Mouse (Mus musculus) hindbrain, postnatal 0 days (tissue): ENCODE results near the gene Plxna2. TPM values are rescaled to one million over a fixed set of nuclear protein-coding genes. Genes with fewer than 3 reads are reported as not detected.

Experiments used
- ATAC-seq: fragments of 200-750 bp; cut with Nextera tagmentation; 2 replicates; pipeline ENCODE4 v1.8.0; 2017; ENCODE audit warnings: mild to moderate bottlenecking, moderate TSS enrichment, moderate library complexity
- DNase-seq: peaks from one replicate; pipeline ENCODE4 v3.0.0-alpha.2; 2015; ENCODE audit warnings: low spot score
- H3K27ac ChIP-seq: fragments of 300-500 bp; sonication (generic); 2 replicates; pipeline ENCODE4 v1.5.1; 2014; ENCODE audit warnings: mild to moderate bottlenecking
- H3K27me3 ChIP-seq: fragments of 300-500 bp; sonication (generic); 2 replicates; pipeline ENCODE4 v1.6.1; 2014; ENCODE audit warnings: low read length, mixed read lengths; ENCODE audit not compliant: insufficient read depth
- H3K36me3 ChIP-seq: fragments of 300-500 bp; sonication (generic); 2 replicates; pipeline ENCODE4 v1.6.1; 2014; ENCODE audit warnings: low read length, mixed read lengths; ENCODE audit not compliant: insufficient read depth
- H3K4me1 ChIP-seq: fragments of 300-500 bp; sonication (generic); 2 replicates; pipeline ENCODE4 v1.6.1; 2014; ENCODE audit warnings: antibody characterized with exemption, low read length, mixed read lengths; ENCODE audit not compliant: insufficient read depth
- H3K4me2 ChIP-seq: fragments of 300-500 bp; sonication (generic); 2 replicates; pipeline ENCODE4 v1.6.1; 2014; ENCODE audit warnings: low read depth, mild to moderate bottlenecking, low read length, moderate library complexity, mixed read lengths
- H3K4me3 ChIP-seq: fragments of 300-500 bp; sonication (generic); 2 replicates; pipeline ENCODE4 v1.5.1; 2014; ENCODE audit warnings: low read length
- H3K9ac ChIP-seq: fragments of 300-500 bp; sonication (generic); replicated peaks from 2 replicates; pipeline ENCODE4 v1.6.1; 2014; ENCODE audit warnings: mild to moderate bottlenecking, low read length, moderate library complexity, mixed read lengths
- H3K9me3 ChIP-seq: fragments of 300-500 bp; sonication (generic); 2 replicates; pipeline ENCODE4 v1.6.1; 2016; ENCODE audit warnings: low read length, mixed read lengths
- CTCF ChIP-seq: IDR thresholded peaks from 2 replicates; pipeline ENCODE4 v1.5.1; 2016; ENCODE audit warnings: antibody characterized with exemption, control low read depth, low read depth
- WGBS: fragments of 180-500 bp; shearing (Covaris S2); extraction: QIAGEN DNeasy Blood & Tissue Kit; methylation state at CpG from one replicate; pipeline ENCODE4 v1.1.7; 2014; 5-methylcytosine and 5-hydroxymethylcytosine counted together
- polyA plus RNA-seq: library from polyadenylated mRNA; unstranded; fragments of >200 nt; fragmentation: Nextera tagmentation; extraction: Ambion mirVana; gene quantifications from 2 replicates; pipeline ENCODE4 v1.2.1, GENCODE M21; 2015
- total RNA-seq: library from RNA; depleted of rRNA; stranded (reverse); fragments of >200 nt; gene quantifications from 2 replicates; pipeline ENCODE4 v1.2.3, GENCODE M21; 2014

Plxna2 gene
- total and polyA plus RNA-seq, 2 experiments from 2014 or later, result 11.7 to 48.2 TPM

DNA sequence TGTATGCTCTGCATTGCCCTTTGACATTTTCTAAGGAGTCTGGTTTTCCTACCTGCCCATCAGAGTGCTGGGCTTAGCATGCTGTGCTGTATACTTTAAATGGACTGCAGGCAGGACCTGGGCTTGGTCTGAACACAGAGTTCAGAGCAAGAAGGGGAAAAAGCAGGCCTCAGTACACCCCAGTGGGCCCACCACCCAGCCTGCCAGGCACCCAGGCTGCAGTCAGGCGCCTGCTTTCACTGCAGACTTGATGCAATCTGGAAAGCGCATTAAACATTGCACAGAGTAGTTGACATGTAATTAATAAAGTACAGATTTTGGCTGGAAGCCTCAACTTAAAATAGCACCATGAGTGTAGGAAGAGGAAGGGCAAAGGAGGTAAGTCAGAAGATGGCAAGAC, 79.4 kb downstream of the Plxna2 start:
- DNase-seq (no peak), ATAC-seq (no peak)
- Histone ChIP-seq H3K9ac (no peak overlapping the region), H3K9me3 (no peaks in the 10 kb centered on the region), H3K36me3 (no peaks in the 10 kb centered on the region), H3K27me3 (no peaks in the 10 kb centered on the region), H3K4me3 (no peak overlapping the region), H3K4me1 (no peaks in the 10 kb centered on the region), H3K4me2 (no peak overlapping the region), H3K27ac (no peak overlapping the region)
- TF ChIP-seq CTCF, result no peak
- WGBS, result 71% methylated on average over 2 of the region's 2 CpGs

DNA sequence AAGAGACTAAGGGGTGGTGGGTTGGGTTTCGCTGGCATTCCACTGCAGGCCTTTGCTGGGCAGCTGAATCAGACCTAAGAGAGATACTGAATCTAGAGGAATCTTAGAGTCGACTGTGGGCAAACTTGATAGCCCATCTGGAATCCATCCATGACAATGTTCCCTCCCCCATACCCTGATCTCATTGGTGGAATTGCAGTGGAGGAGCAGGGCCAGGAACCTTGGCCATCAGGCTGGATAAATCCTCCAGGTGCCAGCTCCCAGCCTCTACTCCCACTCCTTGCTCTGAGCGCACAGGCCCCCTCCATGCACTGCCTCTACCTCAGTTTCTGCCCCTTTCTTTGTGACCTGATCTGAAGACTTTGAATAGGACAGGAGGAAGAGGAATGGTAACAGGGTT, 81.3 kb downstream of the Plxna2 start:
- H3K36me3 ChIP-seq, result no peaks in the 10 kb centered on the region
- no peak for DNase-seq
- 83% methylated on average over 3 of the region's 3 CpGs for WGBS
- no peaks in the 10 kb centered on the region for H3K9me3 ChIP-seq
- no peak overlapping the region for H3K27ac ChIP-seq
- H3K4me3 ChIP-seq, result no peak overlapping the region
- no peak overlapping the region for H3K4me2 ChIP-seq
- H3K27me3 ChIP-seq, result no peaks in the 10 kb centered on the region
- ATAC-seq, result no peak
- peaks cover 3% of the 10 kb centered on the region; the same call in 1 of the 2 replicates for H3K4me1 ChIP-seq
- no peak overlapping the region for H3K9ac ChIP-seq
- no peak for TF ChIP-seq CTCF

DNA sequence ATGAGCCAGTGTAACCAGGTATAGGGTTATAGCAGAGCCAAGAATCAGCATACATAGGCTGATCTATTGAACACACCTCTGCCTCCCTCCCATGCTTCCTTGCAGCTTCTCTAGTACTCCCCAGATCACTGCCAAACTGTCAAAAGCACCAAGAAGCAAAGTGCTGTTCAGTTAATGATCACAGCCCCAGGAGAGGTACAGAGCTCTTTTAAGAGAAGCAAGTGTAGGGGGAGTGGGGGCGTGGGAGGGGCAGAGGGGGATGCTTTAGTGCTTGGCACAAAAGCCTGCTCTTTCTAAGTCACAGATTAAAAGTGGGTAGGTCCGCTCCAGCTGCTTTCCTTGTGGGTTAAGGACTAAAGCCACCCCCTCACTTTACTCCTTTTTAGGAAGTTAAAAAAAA, 85.2 kb downstream of the Plxna2 start:
- ATAC-seq (no peak), DNase-seq (no peak)
- Histone ChIP-seq H3K4me3 (no peak overlapping the region), H3K36me3 (no peaks in the 10 kb centered on the region), H3K9me3 (no peaks in the 10 kb centered on the region), H3K4me2 (no peak overlapping the region), H3K27me3 (no peaks in the 10 kb centered on the region), H3K4me1 (peaks cover 3% of the 10 kb centered on the region; the same call in 1 of the 2 replicates), H3K9ac (no peak overlapping the region), H3K27ac (no peak overlapping the region)
- 33% methylated on average over 2 of the region's 2 CpGs for WGBS
- no peak for TF ChIP-seq CTCF

DNA sequence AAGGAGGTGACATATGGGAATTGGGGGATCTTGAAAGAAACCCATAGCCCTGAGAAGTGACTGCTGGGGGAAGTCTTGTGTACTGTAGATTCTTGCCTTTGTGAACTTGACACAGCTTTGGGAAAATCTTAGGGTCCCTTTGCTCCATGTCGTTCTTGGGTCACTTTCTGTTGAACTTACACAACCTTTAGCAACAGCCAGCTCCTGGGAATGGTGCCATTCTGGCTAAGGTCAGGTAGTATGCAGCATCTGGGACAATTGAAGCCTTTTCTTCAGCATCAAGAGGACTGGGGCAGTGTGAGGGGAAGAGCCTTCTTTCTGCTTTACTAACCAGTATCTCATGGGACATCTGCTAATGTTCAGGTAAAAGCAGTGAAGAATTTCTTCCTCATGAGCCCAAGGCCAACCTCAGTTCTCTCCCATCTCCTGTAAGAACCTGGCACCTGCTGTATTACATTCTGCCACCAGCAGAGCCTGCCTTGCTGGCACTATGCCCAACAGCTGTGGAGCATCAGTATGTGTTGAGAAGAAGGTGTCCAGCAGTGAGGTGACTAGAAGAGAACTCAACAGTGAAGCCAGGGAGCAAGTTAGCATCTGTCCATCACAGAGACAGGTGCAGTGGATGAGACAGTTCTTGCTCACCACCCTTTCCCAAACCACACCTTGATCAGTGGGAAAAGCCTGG, 86.3 kb downstream of the Plxna2 start:
- H3K9me3 ChIP-seq, result no peaks in the 10 kb centered on the region
- H3K36me3 ChIP-seq, result no peaks in the 10 kb centered on the region
- no peak overlapping the region for H3K4me2 ChIP-seq
- peaks cover 3% of the 10 kb centered on the region; the same call in 1 of the 2 replicates for H3K4me1 ChIP-seq
- DNase-seq (peak; percentile 28), ATAC-seq (no peak)
- H3K27ac ChIP-seq, result no peak overlapping the region
- H3K4me3 ChIP-seq, result no peak overlapping the region
- WGBS, result 77% methylated on average over 1 of the region's 1 CpGs
- H3K9ac ChIP-seq, result no peak overlapping the region
- no peak for TF ChIP-seq CTCF
- H3K27me3 ChIP-seq, result no peaks in the 10 kb centered on the region

DNA sequence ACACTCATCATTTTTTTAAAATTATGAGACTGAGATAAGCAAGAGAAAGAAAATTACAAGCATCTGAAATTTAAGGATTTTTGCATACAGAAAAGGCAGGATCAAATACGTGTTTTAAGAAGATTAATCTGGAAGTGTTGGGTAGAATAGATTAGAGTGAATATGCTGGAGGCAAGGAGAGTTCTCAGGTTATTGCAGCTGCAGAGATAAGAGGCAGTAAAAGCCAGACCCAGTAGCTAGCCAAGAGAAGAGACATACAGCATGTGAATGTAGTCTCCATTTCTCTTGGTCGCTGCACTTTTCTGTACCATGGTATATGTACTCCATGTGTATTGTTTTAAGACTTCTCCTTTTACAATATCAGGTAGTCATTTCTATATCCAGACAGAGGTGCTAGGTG, 88.5 kb downstream of the Plxna2 start:
- Histone ChIP-seq H3K27me3 (no peaks in the 10 kb centered on the region), H3K27ac (no peak overlapping the region), H3K4me2 (no peak overlapping the region), H3K4me1 (peaks cover 3% of the 10 kb centered on the region; the same call in 1 of the 2 replicates), H3K9ac (no peak overlapping the region), H3K36me3 (no peaks in the 10 kb centered on the region), H3K9me3 (no peaks in the 10 kb centered on the region), H3K4me3 (no peak overlapping the region)
- 81% methylated on average over 2 of the region's 2 CpGs for whole genome bisulfite sequencing
- ATAC-seq, result no peak
- DNase-seq, result no peak
- TF ChIP-seq CTCF, result no peak

DNA sequence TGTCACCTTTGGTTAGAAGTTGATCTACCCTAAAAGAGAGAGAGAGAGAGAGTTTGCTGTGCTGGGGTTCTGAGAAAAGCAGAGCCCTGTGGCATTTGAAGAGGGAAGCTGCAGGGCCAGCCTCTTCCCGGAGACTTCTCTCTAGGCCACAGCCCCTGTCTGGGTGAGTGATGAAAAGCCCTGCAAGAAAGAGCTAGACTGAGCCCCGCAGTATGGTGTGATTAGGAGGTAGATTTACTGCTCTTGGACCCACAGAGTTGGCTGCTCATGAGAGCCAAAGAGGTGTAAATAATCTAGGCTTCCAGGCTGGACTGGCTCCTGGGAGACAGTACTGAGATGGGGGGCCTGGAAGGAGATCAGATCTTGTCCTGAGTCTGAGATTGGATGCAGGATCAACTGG, 94.4 kb downstream of the Plxna2 start:
- 50% methylated on average over 2 of the region's 2 CpGs for WGBS
- Histone ChIP-seq H3K36me3 (peaks cover 3% of the 10 kb centered on the region; the same call in 1 of the 2 replicates), H3K4me2 (no peak overlapping the region), H3K27me3 (no peaks in the 10 kb centered on the region), H3K9me3 (no peaks in the 10 kb centered on the region), H3K9ac (no peak overlapping the region), H3K27ac (no peak overlapping the region), H3K4me1 (no peaks in the 10 kb centered on the region), H3K4me3 (no peak overlapping the region)
- no peak for TF ChIP-seq CTCF
- DNase-seq, result no peak
- no peak for ATAC-seq

DNA sequence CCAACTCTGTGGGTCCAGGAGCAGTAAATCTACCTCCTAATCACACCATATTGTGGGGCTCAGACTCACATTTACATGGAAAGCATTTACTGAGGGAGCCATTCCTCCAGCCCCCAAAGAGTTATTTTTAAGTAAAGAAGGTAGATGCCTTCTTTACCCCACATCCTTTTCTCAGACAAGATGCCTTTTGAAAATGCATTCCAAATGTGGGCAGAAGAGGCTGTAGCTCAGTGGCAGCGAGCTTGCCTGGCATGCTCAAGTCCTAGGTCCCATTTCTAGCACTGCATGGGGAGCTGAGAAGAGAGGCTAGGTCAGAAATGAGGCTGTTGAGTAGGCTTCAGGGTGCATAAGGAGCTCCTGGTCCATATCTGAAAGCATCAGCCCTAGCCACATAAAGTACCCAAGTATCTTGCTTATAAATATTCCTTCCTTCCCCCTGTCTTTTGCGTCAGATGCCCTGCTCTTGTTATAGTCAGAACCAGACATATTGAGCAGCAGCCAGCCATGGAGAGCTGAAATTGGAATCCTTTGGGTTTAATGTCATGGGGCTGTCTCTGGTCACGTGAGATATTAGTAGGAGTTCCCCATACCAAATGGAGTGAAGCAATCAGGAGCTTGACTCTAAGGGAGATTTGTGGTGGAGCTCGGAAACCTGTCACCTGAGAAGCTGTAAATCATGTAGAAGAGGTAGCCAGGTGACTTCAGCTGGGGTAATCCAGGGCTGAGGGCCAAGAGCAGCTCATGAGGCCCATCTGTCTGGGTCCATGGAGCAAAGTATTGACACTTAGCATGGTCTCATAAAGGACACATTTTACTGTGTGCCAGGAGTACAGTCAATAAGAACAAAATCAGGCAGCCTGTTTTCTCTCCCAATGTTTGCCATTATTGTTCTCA, 96.4 kb downstream of the Plxna2 start:
- peaks cover 3% of the 10 kb centered on the region for H3K36me3 ChIP-seq
- 78% methylated on average over 4 of the region's 4 CpGs for WGBS
- H3K4me1 ChIP-seq, result no peaks in the 10 kb centered on the region
- no peak overlapping the region for H3K27ac ChIP-seq
- H3K9ac ChIP-seq, result no peak overlapping the region
- H3K4me3 ChIP-seq, result no peak overlapping the region
- no peaks in the 10 kb centered on the region for H3K9me3 ChIP-seq
- no peaks in the 10 kb centered on the region for H3K27me3 ChIP-seq
- ATAC-seq (no peak), DNase-seq (no peak)
- no peak for TF ChIP-seq CTCF
- no peak overlapping the region for H3K4me2 ChIP-seq
